8 mouse cellular contexts compared by ENCODE assay signal in the genomic region with DNA sequence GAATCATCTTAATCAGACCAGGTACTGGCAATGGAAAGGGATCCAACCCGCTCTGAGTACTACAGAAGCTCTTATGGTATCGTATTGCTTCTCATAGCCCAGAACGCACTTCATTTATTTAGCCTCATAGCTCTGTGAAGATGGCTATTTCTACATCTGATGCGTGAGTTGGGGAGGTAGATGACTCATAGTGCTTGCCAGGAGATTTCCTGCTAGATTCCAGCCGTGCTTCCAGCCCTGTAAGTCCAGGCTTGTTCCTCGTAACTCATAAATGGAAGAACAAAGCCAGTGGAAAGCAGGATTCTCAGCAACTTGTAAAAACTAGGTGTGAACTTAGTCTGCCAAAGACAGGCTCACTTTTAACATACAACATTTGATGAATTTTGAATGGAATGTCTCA.
"Had no signal": no experiment of that assay in that cellular context is flagged by ENCODE, and none has a peak within 500 bp of the region (broad histone marks: within the 10 kb centered on the region; RNA-seq: fewer than 3 reads in every experiment).

No protein-coding gene starts in this region.

- DNase-seq: kidney, adult 18-20 months; kidney, postnatal 14 days; lung, embryonic 14.5 days; lung, postnatal 10 days; lung, postnatal 4 days; midbrain, embryonic 14.5 days; thymus, adult 2 months; thymus, postnatal 25 days had no signal
